Mouse (Mus musculus): ENCODE measurements around the gene Hoxb8. TPM values are rescaled to one million over a fixed set of nuclear protein-coding genes. Genes with fewer than 3 reads are reported as not detected.

Hoxb8 gene
- polyA plus RNA-seq, 1 experiment, result not detected

GRCm38 (mm10) chr11:96320688-96321087 is 39.0 kb downstream of the Hoxb8 start:
- H3K4me3 ChIP-seq (replicated peaks), result no peak overlapping the region
- H3K4me1 ChIP-seq, result peaks cover 22% of the 10 kb centered on the region
- H3K27me3 ChIP-seq (replicated peaks), result peaks cover 66% of the 10 kb centered on the region
- no peaks in the 10 kb centered on the region for H3K9me3 ChIP-seq
- TF ChIP-seq FLI1 (IDR thresholded peaks at IDR 0.05; ENCODE audit: low read length) (no peak), GATA1 (IDR thresholded peaks at IDR 0.05; ENCODE audit: borderline replicate concordance, low read length) (no peak)
- H3K36me3 ChIP-seq (replicated peaks; ENCODE audit: low read length), result no peaks in the 10 kb centered on the region

GRCm38 (mm10) chr11:96321846-96322245 is 40.1 kb downstream of the Hoxb8 start:
- Histone ChIP-seq H3K4me3 (replicated peaks) (no peak overlapping the region), H3K36me3 (replicated peaks; ENCODE audit: low read length) (no peaks in the 10 kb centered on the region), H3K9me3 (no peaks in the 10 kb centered on the region), H3K4me1 (peaks cover 22% of the 10 kb centered on the region), H3K27me3 (replicated peaks) (peaks cover 63% of the 10 kb centered on the region)
- TF ChIP-seq FLI1 (IDR thresholded peaks at IDR 0.05; ENCODE audit: low read length), result no peak
- TF ChIP-seq GATA1 (IDR thresholded peaks at IDR 0.05; ENCODE audit: borderline replicate concordance, low read length), result no peak

- no peak overlapping the region for H3K4me3 ChIP-seq (replicated peaks)
- H3K36me3 ChIP-seq (replicated peaks; ENCODE audit: low read length), result no peaks in the 10 kb centered on the region
- no peak for TF ChIP-seq FLI1 (IDR thresholded peaks at IDR 0.05; ENCODE audit: low read length)
- TF ChIP-seq GATA1 (IDR thresholded peaks at IDR 0.05; ENCODE audit: borderline replicate concordance, low read length), result no peak
- no peaks in the 10 kb centered on the region for H3K9me3 ChIP-seq
- H3K4me1 ChIP-seq, result peaks cover 21% of the 10 kb centered on the region
- H3K27me3 ChIP-seq (replicated peaks), result peaks cover 63% of the 10 kb centered on the region
Observed at GRCm38 (mm10) chr11:96322738-96323137, 41.0 kb downstream of the Hoxb8 start.

- peaks cover 17% of the 10 kb centered on the region for H3K4me1 ChIP-seq
- no peak within 1 kb of the TSS for H3K4me3 ChIP-seq (replicated peaks)
- TF ChIP-seq FLI1 (IDR thresholded peaks at IDR 0.05; ENCODE audit: low read length) (no peak), GATA1 (IDR thresholded peaks at IDR 0.05; ENCODE audit: borderline replicate concordance, low read length) (no peak)
- H3K9me3 ChIP-seq, result no peaks in the 10 kb centered on the region
- peaks cover 62% of the 10 kb centered on the region for H3K27me3 ChIP-seq (replicated peaks)
- no peaks in the 10 kb centered on the region for H3K36me3 ChIP-seq (replicated peaks; ENCODE audit: low read length)
Observed at GRCm38 (mm10) chr11:96323154-96323553, 41.4 kb downstream of the Hoxb8 start, which contains the start of gene Hoxb3. Hoxb3 (plus strand) TSS chr11:96323326.

- no peaks in the 10 kb centered on the region for H3K36me3 ChIP-seq (replicated peaks; ENCODE audit: low read length)
- no peak overlapping the region for H3K4me3 ChIP-seq (replicated peaks)
- TF ChIP-seq FLI1 (IDR thresholded peaks at IDR 0.05; ENCODE audit: low read length), result no peak
- no peak for TF ChIP-seq GATA1 (IDR thresholded peaks at IDR 0.05; ENCODE audit: borderline replicate concordance, low read length)
- H3K4me1 ChIP-seq, result peaks cover 9% of the 10 kb centered on the region
- H3K27me3 ChIP-seq (replicated peaks), result peaks cover 62% of the 10 kb centered on the region
- no peaks in the 10 kb centered on the region for H3K9me3 ChIP-seq
Observed at GRCm38 (mm10) chr11:96324125-96324524, 42.4 kb downstream of the Hoxb8 start.

- Histone ChIP-seq H3K4me3 (replicated peaks) (no peak overlapping the region), H3K4me1 (peaks cover under 1% of the 10 kb centered on the region; the same call in 1 of the 2 replicates), H3K9me3 (no peaks in the 10 kb centered on the region), H3K27me3 (replicated peaks) (peaks cover 60% of the 10 kb centered on the region), H3K36me3 (replicated peaks; ENCODE audit: low read length) (no peaks in the 10 kb centered on the region)
- no peak for TF ChIP-seq GATA1 (IDR thresholded peaks at IDR 0.05; ENCODE audit: borderline replicate concordance, low read length)
- TF ChIP-seq FLI1 (IDR thresholded peaks at IDR 0.05; ENCODE audit: low read length), result no peak
Observed at GRCm38 (mm10) chr11:96324965-96325364, 43.3 kb downstream of the Hoxb8 start.

- Histone ChIP-seq H3K27me3 (replicated peaks) (peaks cover 63% of the 10 kb centered on the region), H3K4me1 (no peaks in the 10 kb centered on the region), H3K9me3 (no peaks in the 10 kb centered on the region), H3K4me3 (replicated peaks) (no peak overlapping the region), H3K36me3 (replicated peaks; ENCODE audit: low read length) (no peaks in the 10 kb centered on the region)
- TF ChIP-seq GATA1 (IDR thresholded peaks at IDR 0.05; ENCODE audit: borderline replicate concordance, low read length) (no peak), FLI1 (IDR thresholded peaks at IDR 0.05; ENCODE audit: low read length) (no peak)
Observed at GRCm38 (mm10) chr11:96325747-96326212, 44.1 kb downstream of the Hoxb8 start.

- Histone ChIP-seq H3K27me3 (replicated peaks) (peaks cover 68% of the 10 kb centered on the region), H3K9me3 (no peaks in the 10 kb centered on the region), H3K36me3 (replicated peaks; ENCODE audit: low read length) (no peaks in the 10 kb centered on the region), H3K4me1 (no peaks in the 10 kb centered on the region), H3K4me3 (replicated peaks) (no peak overlapping the region)
- TF ChIP-seq GATA1 (IDR thresholded peaks at IDR 0.05; ENCODE audit: borderline replicate concordance, low read length), result no peak
- TF ChIP-seq FLI1 (IDR thresholded peaks at IDR 0.05; ENCODE audit: low read length), result no peak
Observed at GRCm38 (mm10) chr11:96326705-96327104, 45.0 kb downstream of the Hoxb8 start.

- peaks cover 72% of the 10 kb centered on the region for H3K27me3 ChIP-seq (replicated peaks)
- TF ChIP-seq GATA1 (IDR thresholded peaks at IDR 0.05; ENCODE audit: borderline replicate concordance, low read length) (no peak), FLI1 (IDR thresholded peaks at IDR 0.05; ENCODE audit: low read length) (no peak)
Observed at GRCm38 (mm10) chr11:96327122-96327521, 45.4 kb downstream of the Hoxb8 start.

GRCm38 (mm10) chr11:96327750-96328149 is 46.0 kb downstream of the Hoxb8 start:
- H3K4me3 ChIP-seq (replicated peaks), result no peak overlapping the region
- no peaks in the 10 kb centered on the region for H3K9me3 ChIP-seq
- H3K27me3 ChIP-seq (replicated peaks), result peaks cover 74% of the 10 kb centered on the region
- no peaks in the 10 kb centered on the region for H3K4me1 ChIP-seq
- TF ChIP-seq FLI1 (IDR thresholded peaks at IDR 0.05; ENCODE audit: low read length), result no peak
- no peak for TF ChIP-seq GATA1 (IDR thresholded peaks at IDR 0.05; ENCODE audit: borderline replicate concordance, low read length)
- no peaks in the 10 kb centered on the region for H3K36me3 ChIP-seq (replicated peaks; ENCODE audit: low read length)

More at GRCm38 (mm10) chr11:96327122-96327521, 45.4 kb downstream of the Hoxb8 start:
- no peaks in the 10 kb centered on the region for H3K36me3 ChIP-seq (replicated peaks; ENCODE audit: low read length)
- no peaks in the 10 kb centered on the region for H3K9me3 ChIP-seq
- no peaks in the 10 kb centered on the region for H3K4me1 ChIP-seq
- H3K4me3 ChIP-seq (replicated peaks), result no peak overlapping the region
